Mouse (Mus musculus) adrenal gland, postnatal 25 days (tissue): ENCODE measurements around the gene Pan2. TPM values are rescaled to one million over a fixed set of nuclear protein-coding genes. Genes with fewer than 3 reads are reported as not detected.
A peak's percentile ranks its signal among the peaks of the same experiment; 100 is the strongest.

ENCODE experiments used
- DNase-seq: peaks from one replicate; pipeline ENCODE4 v3.0.0; 2021; ENCODE audit warnings: mixed read lengths
- total RNA-seq: library from RNA; stranded (reverse); gene quantifications from 2 replicates; pipeline ENCODE4 v1.2.3, GENCODE M21; 2021

Gene Pan2
- total RNA-seq, 1 experiment from 2014 or later = 32.7 TPM

GRCm38 (mm10) chr10:128336597-128336996 lies 33.5 kb downstream of the Pan2 start:
- no peak for DNase-seq

- peak; percentile 98 for DNase-seq
Measured at GRCm38 (mm10) chr10:128337306-128338181, 34.4 kb downstream of the Pan2 start, which contains the start of gene Cs. Gene Cs, plus strand, starts transcription at chr10:128337734.

DNA sequence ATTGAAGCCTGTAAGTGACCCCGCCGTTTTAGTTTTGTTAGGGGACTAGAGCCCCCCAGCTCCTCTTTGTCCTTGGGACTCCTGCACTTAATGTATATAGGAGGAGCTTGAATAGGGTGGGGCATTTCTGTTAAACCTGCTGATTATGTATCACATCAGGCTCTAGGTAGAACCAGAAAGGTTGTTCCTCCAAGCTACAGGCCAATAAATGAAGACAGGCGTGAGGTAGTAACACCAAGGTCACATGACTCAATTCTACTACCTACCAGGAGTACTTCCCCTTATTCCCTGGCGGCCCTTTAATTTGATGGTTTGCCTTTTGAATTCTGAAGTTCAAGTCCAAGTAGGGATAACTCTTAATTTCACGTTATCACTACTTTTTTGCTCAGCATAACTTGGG lies 35.3 kb downstream of the Pan2 start:
- no peak for DNase-seq

- no peak for DNase-seq
Measured at GRCm38 (mm10) chr10:128338948-128339347, 35.8 kb downstream of the Pan2 start.

GRCm38 (mm10) chr10:128340257-128340656 lies 37.1 kb downstream of the Pan2 start:
- no peak for DNase-seq

DNA sequence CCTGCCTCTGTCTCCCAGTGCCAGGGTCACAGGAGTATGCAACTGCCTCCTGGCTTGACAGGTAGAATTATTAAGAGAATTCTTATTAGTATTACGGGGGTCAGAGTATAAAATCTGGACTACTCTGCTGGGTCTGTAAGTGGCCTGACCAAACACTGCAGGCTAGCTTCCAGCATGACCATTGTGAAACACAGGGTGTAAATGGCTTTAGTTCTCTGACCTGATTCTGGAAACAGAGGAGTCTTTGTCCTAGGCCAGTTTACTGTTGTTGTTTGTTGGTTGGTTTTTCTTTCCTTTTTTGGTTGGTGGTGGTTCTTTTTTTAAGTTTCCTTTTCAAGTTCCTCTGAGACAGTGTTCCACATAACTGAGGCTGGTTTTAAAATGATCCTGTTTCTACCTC lies 40.3 kb downstream of the Pan2 start:
- DNase-seq = no peak

- DNase-seq = peak; percentile 73
Measured at GRCm38 (mm10) chr10:128344568-128345275, 41.6 kb downstream of the Pan2 start.

DNA sequence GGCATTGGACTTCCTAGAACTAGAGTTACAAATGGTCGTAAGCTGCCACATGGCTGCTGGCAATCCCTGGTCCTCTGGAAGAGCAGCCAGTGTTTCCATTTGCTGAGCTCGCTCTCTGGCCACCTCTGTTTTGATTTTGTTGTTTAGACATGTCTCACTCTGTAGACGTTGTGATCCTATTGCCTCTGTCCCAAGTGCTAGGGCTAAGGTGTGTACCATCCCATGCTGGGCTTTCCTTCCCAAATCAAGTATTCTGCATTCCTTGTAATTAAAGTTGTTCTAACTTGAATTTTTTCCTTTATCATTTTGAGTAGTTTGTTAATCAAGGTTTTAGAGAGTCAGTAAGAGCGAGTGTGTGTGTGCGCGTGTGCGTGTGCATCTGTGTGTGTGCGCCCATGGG lies 44.4 kb downstream of the Pan2 start:
- DNase-seq = no peak

DNA sequence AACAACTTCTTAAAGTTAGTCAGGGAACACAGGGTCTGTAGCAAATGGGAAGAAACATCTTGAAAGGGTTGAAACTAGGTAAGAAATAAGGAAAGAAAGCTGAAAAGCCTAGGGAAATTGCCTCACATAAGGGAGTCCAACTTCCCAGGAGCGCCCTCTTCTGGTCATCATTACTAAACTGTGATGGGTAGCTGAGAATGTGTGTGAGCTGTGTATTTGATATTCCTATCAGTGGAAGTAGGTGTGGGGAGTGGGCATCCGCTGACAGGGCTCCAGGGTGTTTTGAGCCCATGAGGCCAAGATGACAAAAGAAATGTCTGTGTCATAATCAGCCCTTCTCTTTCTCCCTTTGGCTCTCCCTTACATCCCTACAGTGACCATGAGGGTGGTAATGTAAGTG lies 55.7 kb downstream of the Pan2 start:
- peak; percentile 34 for DNase-seq

GRCm38 (mm10) chr10:128359226-128359625 lies 56.1 kb downstream of the Pan2 start:
- peak; percentile 11 for DNase-seq

DNA sequence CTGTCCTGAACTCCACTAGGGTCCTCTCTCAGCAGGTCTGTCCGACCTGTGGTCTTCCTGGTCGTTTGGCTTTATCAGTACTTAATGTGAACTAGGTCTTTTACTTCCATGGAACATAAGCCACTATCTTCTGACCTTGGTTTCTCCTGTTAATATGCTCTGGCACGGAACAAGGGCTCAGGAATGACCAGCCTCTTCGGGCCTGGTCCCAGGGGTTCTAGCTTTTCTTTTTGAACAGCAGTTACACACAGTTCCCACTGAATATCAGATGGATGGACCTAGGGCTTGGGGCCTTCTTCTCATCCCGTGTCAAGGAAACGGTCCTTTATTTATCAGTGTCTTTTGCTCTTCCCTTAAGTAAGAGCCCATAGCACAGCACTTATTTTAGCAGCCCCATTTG lies 58.7 kb downstream of the Pan2 start:
- no peak for DNase-seq

- DNase-seq = no peak
Measured at GRCm38 (mm10) chr10:128362568-128362967, 59.4 kb downstream of the Pan2 start.

- DNase-seq = no peak
Measured at GRCm38 (mm10) chr10:128367899-128368401, 64.8 kb downstream of the Pan2 start.

DNA sequence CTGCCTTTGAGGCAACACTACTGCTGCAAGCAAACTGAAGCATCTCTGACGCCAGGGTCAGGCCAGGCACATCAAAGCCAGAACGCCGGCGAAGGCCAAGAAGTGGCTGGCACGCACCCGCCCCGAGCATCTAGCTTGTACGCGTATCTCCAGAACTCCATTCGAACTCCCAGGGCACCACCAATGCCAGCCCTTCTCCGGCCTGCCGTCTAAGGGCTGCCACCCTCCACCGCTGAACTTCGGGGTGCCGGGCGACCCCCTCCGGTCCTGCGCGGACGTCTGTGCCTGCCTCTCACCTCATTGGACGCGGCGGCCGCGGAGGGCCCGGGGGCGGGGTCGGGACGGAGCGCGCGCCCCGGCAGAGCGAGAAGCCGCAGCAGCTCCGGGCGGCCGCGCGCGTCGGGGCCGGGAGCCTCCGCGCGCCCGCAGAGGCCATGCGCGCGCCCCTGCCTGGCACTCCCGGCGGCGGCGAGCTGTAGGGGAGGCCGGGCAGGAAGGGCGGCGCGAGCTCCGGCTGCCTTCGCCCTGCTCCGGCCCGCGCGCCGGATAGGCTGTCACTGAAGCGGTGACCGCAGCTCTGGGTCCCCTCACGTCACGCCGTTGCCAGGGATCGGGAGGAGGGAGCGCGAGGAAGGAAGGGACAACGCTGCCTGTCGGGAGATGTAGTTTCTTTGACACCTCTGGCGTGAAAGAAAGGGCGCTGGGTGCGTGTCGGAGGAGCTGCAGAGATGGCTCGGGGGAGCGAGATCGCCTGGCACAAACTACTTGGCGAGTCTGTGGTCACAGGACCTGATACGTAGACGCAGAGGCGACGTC lies 65.5 kb downstream of the Pan2 start, which contains the start of gene Coq10a:
Coq10a (minus strand) TSS at position 596 of the 816 bp plus-strand sequence.
- DNase-seq = peak; percentile 92

DNA sequence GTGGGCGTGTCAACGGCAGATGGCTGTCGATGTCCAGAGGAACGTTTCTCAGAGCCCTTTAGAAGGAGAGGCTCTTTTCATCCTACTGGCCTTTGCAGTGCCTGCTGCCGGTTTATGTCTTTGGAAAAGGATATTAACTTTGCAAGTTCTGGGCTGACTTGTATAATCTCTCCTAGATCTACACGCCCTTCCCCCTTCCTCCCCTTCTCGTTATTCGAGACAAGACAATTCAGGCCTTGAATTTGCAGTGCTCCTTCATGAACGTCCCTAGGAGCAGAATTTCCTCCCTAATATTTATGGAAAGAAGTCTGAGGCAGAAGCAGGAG lies 66.0 kb downstream of the Pan2 start:
- no peak for DNase-seq

DNA sequence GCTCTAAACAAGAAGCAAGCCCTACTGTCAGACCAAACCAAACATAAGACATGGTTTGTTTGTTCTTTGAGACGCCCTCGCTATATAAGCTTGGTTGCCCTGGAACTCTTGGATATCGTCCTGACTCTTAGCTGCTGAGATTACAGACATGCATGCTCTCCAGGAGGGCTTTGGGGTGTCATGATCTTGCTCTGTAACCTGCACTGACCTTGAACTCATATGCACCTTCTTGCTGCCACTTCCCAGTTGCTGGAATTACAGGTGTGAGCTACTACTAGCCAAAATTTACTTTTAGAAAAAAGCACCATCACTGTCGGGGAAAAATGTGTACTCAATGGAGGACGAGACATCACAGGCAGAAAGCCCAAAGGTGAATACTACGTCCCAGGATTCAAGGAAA lies 66.5 kb downstream of the Pan2 start:
- no peak for DNase-seq

- DNase-seq = no peak
Measured at GRCm38 (mm10) chr10:128370021-128370420, 66.9 kb downstream of the Pan2 start.

DNA sequence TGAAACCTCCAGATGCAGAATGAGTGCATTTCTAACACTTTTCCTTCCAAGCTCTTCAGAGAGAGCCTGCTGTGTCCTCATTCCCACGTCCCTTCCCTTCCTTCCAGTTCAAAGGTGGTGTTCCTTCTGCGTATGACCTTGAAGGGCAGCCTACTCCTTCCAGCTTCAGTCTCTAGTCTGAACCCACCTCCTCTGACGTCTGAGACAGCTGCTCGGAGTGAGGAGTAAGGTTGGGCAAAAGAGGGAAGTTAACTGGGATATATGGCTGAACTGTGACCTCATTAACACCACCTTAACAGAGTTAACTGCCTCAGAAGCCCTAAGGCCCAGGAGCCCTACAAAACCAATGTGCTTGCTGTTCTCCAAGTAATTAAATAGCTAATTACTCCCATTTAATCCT lies 67.5 kb downstream of the Pan2 start:
- DNase-seq = no peak
